Mouse (Mus musculus) liver, embryonic 14.5 days (tissue): ENCODE results near the gene Gm20431.

ENCODE experiments used
- CTCF ChIP-seq: IDR thresholded peaks from 2 replicates; pipeline ENCODE4 v1.5.1; 2016; ENCODE audit warnings: antibody characterized with exemption, low read depth, control low read depth
- EP300 ChIP-seq: IDR thresholded peaks from 2 replicates; pipeline ENCODE4 v1.6.1; 2016; ENCODE audit warnings: antibody characterized with exemption, low read depth

- TF ChIP-seq CTCF (peak; percentile 79), EP300 (no peak)
Observed at GRCm38 (mm10) chr2:167680657-167681056, 19.4 kb upstream of the Gm20431 start.
